Mouse (Mus musculus): Measurements from ENCODE around the gene Gm12794. TPM values are rescaled to one million over a fixed set of nuclear protein-coding genes. Genes with fewer than 3 reads are reported as not detected.
"Not testable (repeated sequence)": the region's sequence is repeated elsewhere in the genome, so short reads cannot be mapped to it uniquely, and the experiment has no call there.

Gene Gm12794
- not detected in 2 replicates for polyA plus RNA-seq (2014; fragmentation: Nextera tagmentation; extraction: Ambion mirVana)

DNA sequence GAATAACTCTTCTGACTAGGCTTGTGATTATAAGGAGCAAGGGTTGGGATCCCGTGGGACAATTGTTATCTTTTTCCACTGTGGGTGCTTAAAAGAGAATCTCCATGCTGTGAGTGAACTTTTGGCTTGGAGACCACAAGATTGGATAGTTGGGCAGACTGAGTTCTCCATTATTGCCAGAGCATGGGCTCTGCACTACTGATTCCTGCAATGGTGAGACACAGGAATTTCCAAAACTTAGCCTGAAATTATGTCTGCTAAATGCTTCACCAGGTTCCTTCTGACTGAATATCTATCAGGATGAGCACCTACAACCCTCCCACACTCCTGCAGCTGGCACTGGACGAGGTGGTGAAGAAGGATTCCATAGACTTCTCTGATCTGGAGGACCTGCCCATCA lies at the start of gene Gm12794:
Gene Gm12794 (plus strand): TSS at position 301 of the 400 bp plus-strand sequence.
- not testable (repeated sequence) for H3K4me2 ChIP-seq (ENCODE audit: low read depth, low read length, severe bottlenecking); H3K9ac ChIP-seq (ENCODE audit: low read length); ATAC-seq (replicated peaks; ENCODE audit: low FRiP score); H3K4me3 ChIP-seq (ENCODE audit: low read depth, low read length); H3K36me3 ChIP-seq (ENCODE audit: control insufficient read depth, insufficient read depth, low read length); H3K4me1 ChIP-seq (replicated peaks; ENCODE audit: control insufficient read depth, insufficient read depth, low read length); H3K27ac ChIP-seq (ENCODE audit: low read depth, low read length); DNase-seq (ENCODE audit: low spot score); H3K27me3 ChIP-seq (ENCODE audit: control insufficient read depth, insufficient read depth, low read length); H3K9me3 ChIP-seq (ENCODE audit: control insufficient read depth, low read length)
- WGBS = 86% methylated on average over 1 of the region's 2 CpGs

GRCm38 (mm10) chr4:101893656-101894420 lies 46.4 kb upstream of the Gm12794 start, which contains the start of gene C130073F10Rik:
Gene C130073F10Rik, minus strand, starts transcription at chr4:101893789.
- H3K4me2 ChIP-seq (ENCODE audit: low read depth, low read length, severe bottlenecking) = no peak within 1 kb of the TSS
- no peak within 1 kb of the TSS for H3K4me3 ChIP-seq (ENCODE audit: low read depth, low read length)
- no peak within 1 kb of the TSS for H3K27ac ChIP-seq (ENCODE audit: low read depth, low read length)
- H3K36me3 ChIP-seq (ENCODE audit: control insufficient read depth, insufficient read depth, low read length) = no peaks in the 10 kb centered on the region
- DNase-seq (ENCODE audit: low spot score) (no peak), ATAC-seq (replicated peaks; ENCODE audit: low FRiP score) (no peak)
- H3K9ac ChIP-seq (ENCODE audit: low read length) = no peak within 1 kb of the TSS
- no peaks in the 10 kb centered on the region for H3K4me1 ChIP-seq (replicated peaks; ENCODE audit: control insufficient read depth, insufficient read depth, low read length)
- 79% methylated on average over 7 of the region's 7 CpGs for WGBS
- H3K9me3 ChIP-seq (ENCODE audit: control insufficient read depth, low read length) = no peaks in the 10 kb centered on the region
- H3K27me3 ChIP-seq (ENCODE audit: control insufficient read depth, insufficient read depth, low read length) = no peaks in the 10 kb centered on the region

- not testable (repeated sequence) for H3K27me3 ChIP-seq (ENCODE audit: control insufficient read depth, insufficient read depth, low read length); H3K4me1 ChIP-seq (replicated peaks; ENCODE audit: control insufficient read depth, insufficient read depth, low read length); H3K27ac ChIP-seq (ENCODE audit: low read depth, low read length); H3K9me3 ChIP-seq (ENCODE audit: control insufficient read depth, low read length); H3K4me2 ChIP-seq (ENCODE audit: low read depth, low read length, severe bottlenecking); DNase-seq (ENCODE audit: low spot score); ATAC-seq (replicated peaks; ENCODE audit: low FRiP score); H3K36me3 ChIP-seq (ENCODE audit: control insufficient read depth, insufficient read depth, low read length); H3K4me3 ChIP-seq (ENCODE audit: low read depth, low read length); H3K9ac ChIP-seq (ENCODE audit: low read length)
- 98% methylated on average over 2 of the region's 2 CpGs for WGBS
Measured at GRCm38 (mm10) chr4:101908821-101909220, 31.4 kb upstream of the Gm12794 start, which contains the start of gene Gm12800. Gene Gm12800, plus strand, starts transcription at chr4:101909121.

DNA sequence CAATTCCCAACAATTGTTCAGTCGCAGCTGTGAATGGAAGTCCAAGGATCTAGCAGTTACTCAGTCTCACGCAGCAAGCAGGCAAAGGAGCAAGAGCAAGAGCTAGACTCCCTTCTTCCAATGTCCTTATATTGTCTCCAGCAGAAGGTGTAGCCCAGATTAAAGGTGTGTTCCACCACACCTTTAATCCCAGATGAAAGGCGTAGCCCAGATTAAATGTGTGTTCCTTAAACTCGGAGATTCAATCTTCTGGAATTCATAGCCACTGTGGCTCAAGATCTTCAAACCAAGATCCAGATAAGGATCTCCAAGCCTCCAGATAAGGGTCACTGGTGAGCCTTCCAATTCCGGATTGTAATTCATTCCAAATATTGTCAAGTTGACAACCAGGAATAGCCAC lies 40.7 kb downstream of the Gm12794 start, which contains the start of gene Gm12790:
Gene Gm12790 (minus strand): TSS at position 101 of the 400 bp plus-strand sequence.
- ATAC-seq (replicated peaks; ENCODE audit: low FRiP score); H3K27me3 ChIP-seq (ENCODE audit: control insufficient read depth, insufficient read depth, low read length); H3K4me1 ChIP-seq (replicated peaks; ENCODE audit: control insufficient read depth, insufficient read depth, low read length); DNase-seq (ENCODE audit: low spot score); H3K27ac ChIP-seq (ENCODE audit: low read depth, low read length); H3K9me3 ChIP-seq (ENCODE audit: control insufficient read depth, low read length); H3K4me2 ChIP-seq (ENCODE audit: low read depth, low read length, severe bottlenecking); H3K36me3 ChIP-seq (ENCODE audit: control insufficient read depth, insufficient read depth, low read length); H3K4me3 ChIP-seq (ENCODE audit: low read depth, low read length); H3K9ac ChIP-seq (ENCODE audit: low read length): not testable (repeated sequence)
- 100% methylated on average over 1 of the region's 5 CpGs for WGBS

DNA sequence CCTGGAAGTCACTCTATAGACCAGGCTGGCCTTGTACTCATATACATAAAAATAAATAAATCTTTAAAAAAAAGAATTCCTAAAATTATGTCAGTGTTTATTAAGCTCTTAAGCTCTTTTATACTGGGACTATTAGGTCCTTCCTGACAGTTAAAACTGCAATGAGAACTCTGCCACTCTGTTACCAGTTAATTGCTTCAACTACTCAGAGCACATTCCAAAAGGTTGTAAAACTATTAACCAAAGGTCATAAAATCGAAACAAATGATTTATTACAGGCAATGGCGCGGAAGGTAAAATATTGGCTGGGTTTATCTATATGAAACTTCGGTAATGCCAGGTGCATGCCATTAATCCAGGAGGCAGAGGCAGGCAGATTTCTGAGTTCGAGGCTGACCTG lies 45.5 kb downstream of the Gm12794 start:
- Histone ChIP-seq H3K9ac (ENCODE audit: low read length) (no peak overlapping the region), H3K4me2 (ENCODE audit: low read depth, low read length, severe bottlenecking) (no peak overlapping the region), H3K4me1 (replicated peaks; ENCODE audit: control insufficient read depth, insufficient read depth, low read length) (no peaks in the 10 kb centered on the region), H3K9me3 (ENCODE audit: control insufficient read depth, low read length) (no peaks in the 10 kb centered on the region), H3K27me3 (ENCODE audit: control insufficient read depth, insufficient read depth, low read length) (no peaks in the 10 kb centered on the region), H3K4me3 (ENCODE audit: low read depth, low read length) (no peak overlapping the region), H3K36me3 (ENCODE audit: control insufficient read depth, insufficient read depth, low read length) (no peaks in the 10 kb centered on the region), H3K27ac (ENCODE audit: low read depth, low read length) (no peak overlapping the region)
- ATAC-seq (replicated peaks; ENCODE audit: low FRiP score) = no peak
- no peak for DNase-seq (ENCODE audit: low spot score)
- WGBS = 88% methylated on average over 5 of the region's 5 CpGs

DNA sequence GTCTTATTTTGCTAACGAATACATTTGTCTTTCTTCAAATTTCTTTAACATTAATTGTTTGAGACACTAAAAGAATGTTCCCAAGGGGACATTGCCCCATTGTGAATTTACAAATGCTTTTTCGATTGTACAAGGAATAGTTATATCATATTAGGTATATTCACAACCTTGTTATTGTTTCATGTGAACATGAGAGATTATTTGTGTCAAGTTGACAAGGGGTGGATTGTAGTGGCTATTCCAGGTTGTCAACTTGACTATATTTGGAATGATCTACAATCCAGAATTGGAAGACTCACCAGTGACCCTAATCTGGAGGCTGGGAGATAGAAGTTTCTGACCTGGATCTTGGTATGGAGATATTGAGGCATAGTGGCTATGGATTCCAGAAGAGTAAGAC lies 46.1 kb downstream of the Gm12794 start, which contains the start of gene Gm12789:
Gene Gm12789 (plus strand): TSS at position 301 of the 400 bp plus-strand sequence.
- DNase-seq (ENCODE audit: low spot score); H3K27me3 ChIP-seq (ENCODE audit: control insufficient read depth, insufficient read depth, low read length); H3K4me1 ChIP-seq (replicated peaks; ENCODE audit: control insufficient read depth, insufficient read depth, low read length); H3K9ac ChIP-seq (ENCODE audit: low read length); H3K4me2 ChIP-seq (ENCODE audit: low read depth, low read length, severe bottlenecking); H3K27ac ChIP-seq (ENCODE audit: low read depth, low read length); H3K36me3 ChIP-seq (ENCODE audit: control insufficient read depth, insufficient read depth, low read length); ATAC-seq (replicated peaks; ENCODE audit: low FRiP score); H3K4me3 ChIP-seq (ENCODE audit: low read depth, low read length); H3K9me3 ChIP-seq (ENCODE audit: control insufficient read depth, low read length): not testable (repeated sequence)
- 79% methylated on average over 2 of the region's 2 CpGs for WGBS

Other genes with a start within 250 kb of the Gm12794 start
- 1.3 and 1.5 TPM in 2 replicates for gene Lepr, start 223.0 kb upstream of the Gm12794 start, polyA plus RNA-seq (2014; fragmentation: Nextera tagmentation; extraction: Ambion mirVana)
- gene B020004J07Rik, start 96.4 kb upstream of the Gm12794 start, polyA plus RNA-seq (2014; fragmentation: Nextera tagmentation; extraction: Ambion mirVana) = not detected in 2 replicates
- not detected in 2 replicates for gene C130073F10Rik, start 46.6 kb upstream of the Gm12794 start, polyA plus RNA-seq (2014; fragmentation: Nextera tagmentation; extraction: Ambion mirVana)
- not detected in 2 replicates for gene Gm12800, start 31.3 kb upstream of the Gm12794 start, polyA plus RNA-seq (2014; fragmentation: Nextera tagmentation; extraction: Ambion mirVana)
- not detected in 2 replicates for gene Gm12790, start 40.6 kb downstream of the Gm12794 start, polyA plus RNA-seq (2014; fragmentation: Nextera tagmentation; extraction: Ambion mirVana)
- not detected in 2 replicates for gene Gm12789, start 46.2 kb downstream of the Gm12794 start, polyA plus RNA-seq (2014; fragmentation: Nextera tagmentation; extraction: Ambion mirVana)
- 7.7 and 7.8 TPM in 2 replicates for gene Pde4b, start 147.1 kb downstream of the Gm12794 start, polyA plus RNA-seq (2014; fragmentation: Nextera tagmentation; extraction: Ambion mirVana)

All from forebrain, embryonic 11.5 days (tissue).